Mouse (Mus musculus) heart, postnatal 36 days (tissue): ENCODE data around the gene Mast1. TPM values are rescaled to one million over a fixed set of nuclear protein-coding genes. Genes with fewer than 3 reads are reported as not detected.
A peak's percentile ranks its signal among the peaks of the same experiment; 100 is the strongest.

ENCODE experiments used
- DNase-seq, 2 experiments: peaks; one replicate each; pipeline ENCODE4 v3.0.0; 2021 to 2022
- intact Hi-C: fragments of 180-260 bp; cut with DNase I; formaldehyde crosslinking; loops from one replicate; pipeline ENCODE4 v1.15.1; 2025
- total RNA-seq, 2 experiments: library from RNA; stranded (reverse); gene quantifications; 2 replicates each; pipeline ENCODE4 v1.2.3; 2021

Mast1 gene
- total RNA-seq, 2 experiments from 2014 or later, result 0.11 to 0.14 TPM

DNA sequence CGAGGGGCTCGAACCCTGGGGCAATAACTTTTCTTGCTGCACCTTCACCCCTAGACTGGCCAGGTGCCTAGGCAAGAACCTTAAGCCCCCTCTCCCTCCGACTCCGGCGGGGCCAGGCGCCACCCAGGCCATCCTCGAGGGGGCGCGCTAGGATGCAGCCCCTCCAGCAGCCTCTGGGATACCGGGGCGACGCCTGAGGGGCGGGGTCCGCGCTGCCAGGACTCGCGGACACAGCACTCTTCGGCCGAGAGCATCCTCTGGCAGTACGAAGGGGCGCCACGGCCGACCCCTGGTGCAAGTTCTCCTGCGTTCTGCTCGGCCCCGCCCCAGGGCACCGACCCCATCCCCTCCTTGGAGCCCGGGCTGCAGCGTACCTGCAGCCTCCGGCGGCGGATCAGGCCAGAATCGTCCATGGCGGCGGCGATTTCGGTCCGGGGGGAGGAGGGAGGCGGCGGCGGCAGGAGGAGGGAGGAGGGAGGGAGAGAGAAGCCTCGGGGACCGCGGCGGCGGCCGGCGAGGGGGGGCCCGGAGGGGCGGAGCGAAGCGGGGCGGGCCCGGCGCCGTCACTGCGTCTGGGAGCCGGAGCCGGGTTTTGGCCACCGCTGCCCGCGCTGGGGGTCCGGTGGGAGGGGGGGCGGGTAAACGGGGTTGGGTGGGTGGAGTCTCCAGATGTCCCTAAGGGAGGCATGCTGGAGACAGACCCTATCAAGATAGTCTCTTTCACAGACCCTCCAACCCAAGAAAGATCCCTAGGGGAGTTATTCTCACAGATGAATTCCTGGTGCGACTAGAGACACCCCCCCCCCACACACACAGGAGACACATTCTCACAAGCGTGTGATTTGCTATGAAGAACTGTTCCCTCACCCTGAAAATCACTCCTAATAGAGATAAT, 8.7 kb upstream of the Mast1 start:
- intact Hi-C loops, result no loop called here
- DNase-seq, result no peak

DNA sequence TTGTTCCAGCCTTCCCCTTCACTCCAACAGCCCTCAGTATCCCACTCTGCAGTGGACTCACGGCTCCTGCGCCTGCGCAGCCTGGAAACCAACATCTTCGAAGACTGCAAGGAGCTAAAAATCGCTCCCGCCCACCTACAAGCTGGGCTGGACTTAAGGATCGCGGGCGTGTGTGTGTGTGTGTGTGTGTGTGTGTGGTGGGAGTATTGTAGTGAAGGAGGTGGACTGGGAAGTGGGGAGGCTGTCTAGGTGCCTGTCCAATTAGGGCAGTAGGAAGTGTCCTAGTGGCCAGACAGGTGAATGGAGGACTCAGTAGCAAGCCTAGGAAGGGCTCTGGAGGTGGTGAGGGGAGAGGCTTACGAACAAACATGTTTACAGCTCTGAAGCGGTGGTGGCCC, 8.1 kb upstream of the Mast1 start:
- DNase-seq, result no peak
- intact Hi-C loops, result no loop called here

DNA sequence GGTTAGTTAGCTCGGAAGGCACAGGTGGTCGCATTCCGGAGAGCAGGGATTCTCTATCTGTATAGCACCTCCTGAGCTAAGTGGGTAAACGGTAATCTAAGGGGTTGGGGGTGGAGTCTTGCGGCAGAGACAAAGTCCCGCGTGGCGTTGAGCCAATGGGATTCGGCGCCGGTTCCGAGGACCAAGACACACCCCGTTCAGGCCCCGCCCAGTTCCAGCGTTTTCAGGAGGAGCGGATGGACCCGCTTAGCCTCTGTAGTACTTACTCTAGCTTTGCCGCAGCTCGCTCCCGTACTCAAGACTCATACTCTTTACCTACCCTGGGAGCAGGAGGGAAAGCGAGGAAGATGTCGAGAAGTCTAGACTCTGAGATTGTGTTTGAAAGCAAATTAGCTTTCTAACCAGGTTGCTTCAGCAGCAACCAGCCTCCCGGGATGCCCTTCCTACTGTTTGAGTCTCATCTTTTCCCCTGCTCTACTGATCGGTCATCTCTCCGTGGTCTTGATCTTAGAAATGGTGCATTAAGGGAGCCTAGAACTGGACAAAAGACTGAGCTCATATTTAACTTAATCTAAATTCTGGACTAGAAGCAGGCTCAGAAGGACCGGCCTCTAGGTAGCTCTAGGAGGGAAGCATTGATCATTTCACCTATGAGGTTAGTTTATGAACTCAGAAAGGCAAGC, 7.5 kb upstream of the Mast1 start:
- peak in 1 of 2 experiments; percentile 23 for DNase-seq
- intact Hi-C loops, result no loop called here

DNA sequence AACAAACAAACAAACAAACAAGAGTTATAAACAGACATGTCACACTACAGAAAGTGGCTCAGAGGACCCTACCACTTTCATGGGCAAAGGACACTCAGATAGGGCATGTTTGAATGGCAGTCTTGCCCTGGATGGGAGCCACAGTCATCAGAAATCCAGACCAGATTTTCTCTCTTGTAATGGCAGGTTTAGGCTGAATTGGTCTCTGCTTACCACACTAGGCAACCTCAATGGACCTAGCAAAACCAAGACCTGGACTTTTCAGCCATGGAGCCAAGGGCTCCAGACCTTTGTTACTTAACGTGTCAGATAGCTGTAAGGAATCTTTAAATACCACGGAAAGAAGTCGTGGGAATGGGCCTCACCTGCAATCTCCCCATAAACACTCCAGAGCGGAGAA, 6.5 kb upstream of the Mast1 start:
- intact Hi-C loops, result no loop called here
- no peak for DNase-seq

DNA sequence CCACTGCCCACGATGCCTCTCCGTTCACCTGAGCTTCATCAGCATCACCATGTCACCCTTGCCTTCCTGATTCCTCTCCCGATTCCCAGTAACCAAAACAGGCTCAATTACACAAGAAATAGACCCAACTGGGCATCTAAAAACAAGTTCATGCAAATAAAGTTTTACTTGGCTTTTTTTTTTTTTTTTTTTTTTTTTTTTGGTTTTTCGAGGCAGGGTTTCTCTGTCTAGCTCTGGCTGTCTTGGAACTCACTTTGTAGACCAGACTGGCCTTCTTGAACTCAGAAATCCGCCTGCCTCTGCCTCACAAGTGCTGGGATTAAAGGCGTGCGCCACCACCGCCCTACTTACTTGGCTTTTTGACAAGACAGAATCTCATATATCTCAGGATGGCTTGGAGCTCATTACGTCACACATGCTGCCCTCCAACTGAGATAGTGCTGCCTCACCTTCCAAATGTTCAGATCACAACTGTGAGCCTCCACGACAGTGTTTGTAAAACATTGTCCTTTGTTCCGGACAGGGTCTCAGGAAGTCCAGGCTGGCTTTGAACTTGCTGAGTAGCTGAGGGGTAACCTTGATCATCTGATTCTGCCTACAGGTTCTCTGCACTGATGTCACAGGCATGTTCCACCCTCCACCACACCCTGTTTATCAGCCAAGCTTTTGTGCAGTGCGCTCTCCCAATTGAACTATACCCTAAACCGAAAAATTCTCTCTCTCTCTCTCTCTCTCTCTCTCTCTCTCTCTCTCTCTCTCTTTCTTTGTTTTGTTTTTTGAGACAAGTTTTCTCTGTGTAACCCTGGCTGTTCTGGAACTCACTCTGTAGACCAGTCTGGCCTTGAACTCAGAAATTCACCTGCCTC, 694 bp upstream of the Mast1 start:
- intact Hi-C loops, result no loop called here
- DNase-seq, result no peak

DNA sequence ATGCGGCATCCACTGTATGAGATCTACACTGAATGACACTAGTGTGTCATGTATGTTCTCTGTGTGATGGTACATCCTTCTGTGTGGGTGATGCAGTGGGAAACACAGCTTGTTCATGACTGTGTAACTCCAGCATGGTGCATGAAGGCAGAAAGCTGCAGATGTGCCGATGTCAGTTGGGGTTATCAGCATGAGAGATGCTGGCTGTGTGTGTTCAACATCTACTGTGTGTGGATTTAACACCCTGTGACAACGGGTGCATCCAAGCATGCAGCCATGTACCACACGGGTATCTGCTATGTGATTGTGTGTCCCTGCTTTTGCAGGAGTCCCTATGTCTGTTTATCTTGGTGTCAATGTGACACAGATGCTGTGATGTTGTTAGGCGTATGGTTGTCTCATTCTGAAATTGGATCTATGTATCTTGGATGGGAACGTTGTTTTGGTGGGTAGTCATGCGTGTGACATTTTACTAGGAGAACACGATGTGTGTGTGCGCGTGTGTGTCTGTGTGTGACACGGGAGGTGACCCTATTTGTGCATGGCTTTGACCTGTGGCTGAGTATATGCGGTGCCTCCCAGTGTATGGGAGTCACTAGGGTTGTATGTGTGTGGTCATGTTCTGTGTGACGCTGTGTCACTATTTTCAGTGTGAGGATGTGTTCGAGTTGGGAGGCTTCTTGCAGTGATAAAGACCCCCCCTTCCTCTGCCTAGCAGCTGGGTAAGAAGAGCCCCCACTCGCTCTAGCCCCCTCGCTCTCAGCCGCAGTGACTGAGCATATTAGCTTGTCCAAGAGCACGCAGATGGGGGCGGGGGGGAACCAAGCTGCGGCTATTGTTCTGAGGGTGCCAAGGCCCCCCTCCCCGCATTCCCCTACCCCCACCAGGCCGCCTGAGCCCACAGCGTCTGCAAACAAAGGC, 858 bp downstream of the Mast1 start:
- intact Hi-C loops, result no loop called here
- DNase-seq, result no peak

DNA sequence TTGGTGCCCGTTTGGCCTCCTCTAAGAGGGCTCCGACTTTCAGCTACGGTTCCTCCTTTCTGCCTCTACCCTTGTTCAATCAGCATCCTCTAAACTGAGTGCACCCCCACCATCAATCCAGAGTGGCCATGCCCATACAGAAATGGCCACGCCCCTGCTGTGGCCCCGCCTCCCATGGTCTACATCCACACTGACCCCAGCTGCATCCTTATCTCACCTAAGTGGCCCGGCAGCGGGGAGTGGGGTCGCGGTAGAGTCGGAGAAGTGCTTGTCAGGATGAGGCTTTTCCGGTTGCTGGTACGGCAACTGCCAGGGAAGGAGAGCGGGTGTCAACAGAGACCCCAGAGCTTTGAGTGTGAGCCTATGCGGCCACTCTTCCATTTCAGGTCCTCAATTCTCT, 1.7 kb downstream of the Mast1 start:
- intact Hi-C loops, result no loop called here
- DNase-seq, result no peak

DNA sequence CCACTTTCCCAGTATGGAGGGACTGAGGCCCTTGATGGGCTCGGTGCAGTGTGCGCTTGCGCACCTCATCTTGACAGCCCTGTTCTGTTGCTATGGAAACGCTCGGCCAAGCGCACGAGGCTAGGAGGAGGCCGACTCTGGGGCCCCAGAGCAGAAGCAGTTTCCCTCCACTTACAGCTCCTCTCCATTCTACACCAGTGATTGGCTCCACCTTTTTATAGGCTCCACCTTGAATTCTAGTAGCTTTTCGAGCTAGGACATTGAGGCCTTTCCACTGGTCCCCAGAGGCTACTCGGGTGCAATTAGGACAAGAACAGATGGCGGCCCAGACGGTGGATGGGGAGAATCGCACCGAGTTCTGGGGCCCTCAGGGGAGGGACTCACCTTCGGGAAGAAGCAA, 2.3 kb downstream of the Mast1 start:
- DNase-seq, result no peak

DNA sequence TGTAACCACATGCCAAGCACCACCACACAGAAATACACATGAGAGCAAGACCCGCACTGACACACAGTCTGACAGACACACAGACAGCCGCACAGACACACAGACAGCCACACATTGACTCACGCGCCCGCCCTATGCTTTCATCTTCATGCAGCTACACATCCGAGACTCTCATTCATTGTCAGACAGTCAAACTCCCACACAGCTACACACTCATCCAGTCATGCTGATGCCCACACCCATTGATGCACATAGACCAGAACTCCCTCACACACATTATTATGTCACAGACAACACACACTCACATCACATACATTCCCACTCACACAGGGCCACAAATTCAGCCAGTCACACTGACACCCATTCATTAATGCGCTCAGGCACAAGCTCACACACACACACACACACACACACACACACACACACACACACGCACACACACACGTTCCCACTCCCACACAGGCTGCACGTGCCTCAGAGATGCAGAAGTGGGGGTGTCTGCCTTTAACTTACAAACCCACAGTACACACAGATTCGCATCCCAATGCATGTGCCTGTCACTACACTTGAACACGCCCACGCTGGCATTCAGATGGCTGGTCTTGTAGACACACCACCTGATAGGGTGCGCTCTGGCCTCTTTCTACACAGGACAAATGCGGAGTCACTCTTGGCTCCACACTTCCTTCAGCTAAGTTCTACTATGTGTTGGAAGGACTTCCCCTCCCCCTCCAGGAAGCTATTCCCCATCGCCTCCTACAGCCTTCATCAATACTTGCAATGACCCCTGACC, 3.2 kb downstream of the Mast1 start:
- DNase-seq, result no peak
- intact Hi-C loops, result no loop called here

More for the DNA sequence above, 2.3 kb downstream of the Mast1 start:
- intact Hi-C loops, result no loop called here

DNA sequence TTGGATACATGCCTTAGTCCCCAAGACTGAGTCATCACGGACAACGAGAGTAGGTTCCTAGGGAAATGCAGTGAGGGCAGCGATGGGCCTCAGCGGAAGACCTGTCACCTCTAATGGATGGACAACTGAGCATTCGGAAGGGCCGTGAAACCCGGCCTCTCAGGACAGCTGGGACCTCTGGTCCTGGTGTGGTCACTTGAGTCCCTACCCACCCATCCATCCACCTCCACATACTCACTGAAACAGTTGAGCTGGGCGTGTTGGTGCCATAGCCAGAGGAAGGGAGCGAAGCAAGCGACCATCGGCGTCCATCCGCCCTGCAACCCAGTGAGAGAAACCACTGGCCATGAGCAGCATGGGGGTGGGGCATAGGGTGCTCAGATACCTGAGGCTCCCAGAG, 6.6 kb downstream of the Mast1 start:
- no peak for DNase-seq
- intact Hi-C loops, result no loop called here

DNA sequence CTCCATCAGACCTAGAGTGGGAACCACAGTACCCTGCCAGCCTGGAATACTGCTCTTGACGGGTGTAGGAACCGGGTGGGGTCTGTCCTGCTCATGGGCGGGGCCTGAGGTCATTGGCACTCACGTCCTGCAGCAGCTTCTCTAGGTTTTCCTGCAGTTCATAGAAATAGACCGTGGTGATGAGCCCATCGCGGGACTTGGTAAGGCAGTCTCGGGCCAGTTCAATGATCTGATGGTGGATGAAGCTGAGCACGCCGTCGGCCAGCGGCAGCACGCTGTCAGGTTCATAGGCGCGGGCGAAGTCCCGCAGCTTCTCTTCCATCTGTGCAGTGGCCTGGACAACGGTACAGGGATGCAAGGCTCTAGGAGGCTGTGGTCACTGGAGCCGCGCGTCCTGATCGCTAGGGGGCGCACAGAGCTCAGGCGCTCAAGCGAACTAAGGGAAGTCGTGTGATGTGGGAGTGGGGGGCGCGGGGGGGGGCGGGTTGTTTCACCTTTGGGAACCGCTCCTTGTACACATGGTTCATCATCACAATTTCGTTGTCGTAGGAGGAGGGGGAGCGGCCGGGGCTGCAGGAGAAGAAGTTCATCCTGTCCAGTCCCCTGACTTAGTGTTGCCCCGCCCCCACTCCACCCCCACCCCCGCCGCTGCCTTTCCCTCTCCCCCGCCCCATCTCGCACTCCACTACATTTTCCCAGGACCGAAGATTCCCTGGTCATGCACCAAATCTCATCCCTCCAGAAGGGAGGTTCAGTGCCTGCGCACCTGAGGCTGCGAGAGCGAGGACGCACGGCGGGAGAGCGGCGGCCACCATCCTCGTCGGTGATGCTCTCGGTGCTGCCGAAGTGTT, 8.5 kb downstream of the Mast1 start:
- peak; percentile 65 to 75 for DNase-seq
- intact Hi-C loops, result loop anchor here (1.0 to 5.0 kb wide), 2 partner anchors 34 to 67 kb away; no protein-coding TSS in a partner anchor

DNA sequence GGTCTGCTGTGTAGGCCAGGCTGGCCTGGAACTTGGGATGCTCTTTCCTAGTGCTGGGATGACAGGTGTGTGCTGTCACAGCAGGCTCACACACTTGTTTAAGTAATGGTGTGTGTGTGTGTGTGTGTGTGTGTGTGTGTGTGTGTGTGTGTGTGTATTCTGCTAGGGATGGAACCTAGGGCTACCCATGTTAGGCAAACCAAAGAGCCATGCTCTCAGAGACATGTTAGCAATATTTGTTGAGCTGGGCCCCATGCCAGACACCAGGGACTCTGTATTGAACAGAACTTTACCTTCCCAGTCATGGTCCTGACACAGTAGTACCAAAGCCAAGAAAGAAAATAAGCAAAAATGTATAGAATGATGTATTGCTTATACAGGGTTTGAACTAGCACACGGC, 9.6 kb downstream of the Mast1 start:
- intact Hi-C loops, result loop anchor here (5.0 kb wide), 1 partner anchor 35 kb away; no protein-coding TSS in a partner anchor
- DNase-seq, result no peak

DNA sequence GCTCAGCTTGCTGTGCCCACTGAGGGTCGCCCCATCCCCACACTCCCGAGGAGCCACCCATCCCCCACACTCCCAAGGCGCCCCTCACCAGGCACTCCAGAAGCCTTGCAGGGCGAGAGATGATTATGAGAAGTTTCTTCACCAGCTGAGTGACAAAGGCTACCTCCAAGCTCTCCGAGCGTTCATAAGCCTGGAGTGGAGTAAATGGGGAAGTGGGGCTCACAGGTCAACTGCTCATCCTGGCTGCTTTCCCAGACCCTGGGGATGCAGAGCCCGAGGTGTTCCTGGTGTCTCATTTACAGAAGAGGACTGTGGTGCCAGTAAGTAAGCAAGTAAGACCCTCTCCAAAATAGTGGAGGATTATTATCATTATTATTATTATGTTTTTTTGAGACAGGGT, 11.6 kb downstream of the Mast1 start:
- no peak for DNase-seq
- intact Hi-C loops, result loop anchor here (5.0 kb wide), 1 partner anchor 37 kb away; no protein-coding TSS in a partner anchor

DNA sequence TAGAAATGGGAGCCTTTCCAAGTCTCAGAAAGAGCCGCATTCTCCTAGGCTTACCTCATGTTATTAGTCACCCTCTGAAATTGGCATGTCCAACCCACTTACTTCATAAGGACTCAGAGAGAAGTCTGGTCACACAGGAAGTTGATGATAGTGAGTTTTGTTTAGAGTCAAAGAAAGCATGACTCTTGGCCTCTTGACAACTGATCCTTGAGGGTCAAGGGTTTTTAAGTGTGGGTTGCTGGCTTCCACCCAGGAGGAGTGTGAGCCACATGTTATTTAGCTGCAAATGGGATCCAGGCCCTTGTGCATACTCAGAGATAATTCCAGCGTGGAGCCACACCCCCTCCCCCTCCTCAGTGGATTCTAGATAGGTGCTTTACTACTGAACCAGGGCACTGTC, 15.6 kb downstream of the Mast1 start:
- intact Hi-C loops, result no loop called here

DNA sequence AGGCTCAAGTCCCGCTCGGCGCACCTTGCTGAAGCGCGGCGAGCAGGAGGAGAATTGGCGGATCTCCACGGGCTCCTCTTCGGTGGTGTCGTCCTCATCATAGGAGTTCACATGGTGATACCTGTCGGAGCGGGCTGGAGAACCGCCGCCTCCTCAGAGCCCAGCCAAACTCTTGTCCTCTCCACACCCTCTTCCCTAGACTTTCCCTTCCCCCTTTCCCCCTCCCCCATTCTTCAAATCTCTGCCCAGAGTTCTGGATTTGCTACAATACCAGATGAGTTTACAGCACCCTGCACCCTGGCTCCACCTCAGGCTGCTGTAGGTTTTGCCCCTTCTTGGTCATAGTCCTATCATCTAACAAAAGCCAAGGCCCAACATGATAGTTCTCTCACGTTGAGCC, 18.5 kb downstream of the Mast1 start:
- DNase-seq, result no peak
- intact Hi-C loops, result no loop called here

More for the DNA sequence above, 15.6 kb downstream of the Mast1 start:
- DNase-seq, result no peak

DNA sequence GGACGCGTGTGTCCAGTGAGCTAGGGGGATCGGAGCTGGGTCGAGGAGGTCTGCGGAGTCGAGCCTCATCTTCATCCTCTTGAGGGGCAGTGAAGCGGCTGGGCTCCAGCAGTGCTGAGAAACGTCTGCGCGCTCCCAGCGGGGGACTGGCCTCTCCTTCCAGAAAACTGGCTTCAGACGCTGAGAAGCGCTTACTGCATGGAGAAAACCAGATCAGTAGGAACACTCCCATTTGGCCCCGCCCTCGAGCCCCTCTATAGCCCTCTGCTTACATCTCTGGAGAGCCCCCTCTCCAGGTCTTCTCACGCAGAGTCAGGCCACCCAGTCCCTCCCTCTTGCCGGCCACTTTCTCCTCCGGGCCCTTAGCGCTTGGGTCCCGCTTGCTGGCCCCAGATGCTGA, 19.4 kb downstream of the Mast1 start:
- intact Hi-C loops, result no loop called here
- DNase-seq, result no peak

DNA sequence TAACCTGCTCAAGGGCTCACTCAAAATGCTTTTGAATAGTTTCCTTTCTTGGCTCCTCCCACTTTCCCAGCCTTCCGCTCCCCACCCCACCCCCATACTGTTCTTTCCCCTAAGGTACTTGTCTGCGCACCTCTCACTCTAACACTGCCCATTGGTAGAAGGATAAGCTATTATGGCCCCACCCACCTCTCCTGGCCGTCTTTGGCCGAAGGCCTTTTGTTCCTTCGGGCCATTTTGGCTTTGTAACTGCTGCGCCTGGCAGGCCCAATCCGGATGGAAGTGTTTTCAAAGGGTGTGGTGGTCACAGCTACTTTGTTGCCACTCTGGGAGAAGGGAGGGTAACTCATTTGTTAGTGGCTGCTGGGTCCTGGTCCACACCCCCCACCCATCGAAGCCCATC, 21.9 kb downstream of the Mast1 start:
- intact Hi-C loops, result no loop called here
- DNase-seq, result no peak

DNA sequence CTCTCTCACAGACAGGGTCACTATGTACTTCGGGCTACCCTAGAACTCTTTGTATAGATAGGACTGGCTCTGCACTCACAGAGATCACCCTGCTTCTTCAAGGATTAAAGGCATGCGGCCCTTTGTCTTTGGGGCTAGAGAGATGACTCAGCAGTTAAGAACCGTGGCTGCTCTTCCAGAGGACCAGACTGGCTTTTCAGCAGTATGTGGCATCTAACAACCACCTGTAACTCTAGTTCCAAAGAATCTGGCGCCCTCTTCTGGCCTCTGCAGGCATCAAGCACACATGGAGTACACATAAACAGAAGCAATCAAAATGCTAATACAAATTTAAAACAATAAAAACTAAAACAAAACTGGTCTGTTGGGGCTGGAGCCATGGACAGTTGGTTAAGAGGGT, 23.2 kb downstream of the Mast1 start:
- intact Hi-C loops, result no loop called here
- no peak for DNase-seq
